Mouse (Mus musculus) small intestine, adult 10 weeks (tissue): ENCODE measurements around the gene Zfp651. TPM values are rescaled to one million over a fixed set of nuclear protein-coding genes. Genes with fewer than 3 reads are reported as not detected.

Experiments
- polyA plus RNA-seq: library from polyadenylated mRNA; stranded (reverse); fragments of 350-450 nt; fragmentation: Illumina TruSeq; extraction: RNeasy Lipid Tissue Mini Kit (QIAGEN cat#74804); gene quantifications from one replicate; pipeline ENCODE4 v1.2.3, GENCODE M21; 2014; ENCODE audit warnings: low replicate concordance

Gene Zfp651
- polyA plus RNA-seq, result 0.11 TPM

GRCm38 (mm10) chr9:121759091-121760081, at the start of gene Zfp651:
Gene Zfp651 (plus strand): TSS chr9:121759330.

DNA sequence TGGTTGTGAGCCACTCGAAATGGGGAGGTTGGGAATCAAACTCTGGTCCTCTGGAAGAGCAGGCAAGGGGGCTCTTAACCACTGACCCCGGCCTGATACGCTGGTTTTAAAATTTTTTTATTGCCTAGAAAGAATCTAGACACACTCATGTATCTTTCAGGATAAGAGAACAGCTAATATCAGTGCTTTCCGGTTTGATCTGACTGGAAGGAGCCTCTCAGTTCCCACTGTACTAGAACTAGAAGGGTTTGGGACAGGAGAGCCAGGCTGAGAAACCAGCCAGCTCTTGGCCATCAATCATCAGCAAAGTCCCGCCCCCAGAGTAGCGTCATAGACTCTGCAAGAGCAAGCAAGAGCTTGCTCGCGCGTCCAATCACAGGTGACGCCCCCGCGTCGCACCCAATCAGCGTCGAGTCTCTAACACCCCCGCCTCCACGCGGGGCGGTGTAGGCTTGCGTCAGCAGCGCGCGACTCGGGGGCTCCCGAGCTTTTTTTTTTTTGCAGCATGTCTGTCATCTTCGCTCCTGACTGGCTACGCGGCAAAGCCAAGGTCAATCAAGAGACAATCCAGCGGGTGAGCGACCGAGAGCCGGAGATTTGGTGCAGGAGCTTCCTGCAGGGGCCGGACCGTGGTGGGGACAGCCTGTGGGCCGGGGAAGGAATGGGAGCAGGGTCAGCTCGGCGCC, 49.1 kb upstream of the Zfp651 start, which contains the start of gene Ss18l2:
Gene Ss18l2 (plus strand): TSS at position 432 of the 686 bp plus-strand sequence.

DNA sequence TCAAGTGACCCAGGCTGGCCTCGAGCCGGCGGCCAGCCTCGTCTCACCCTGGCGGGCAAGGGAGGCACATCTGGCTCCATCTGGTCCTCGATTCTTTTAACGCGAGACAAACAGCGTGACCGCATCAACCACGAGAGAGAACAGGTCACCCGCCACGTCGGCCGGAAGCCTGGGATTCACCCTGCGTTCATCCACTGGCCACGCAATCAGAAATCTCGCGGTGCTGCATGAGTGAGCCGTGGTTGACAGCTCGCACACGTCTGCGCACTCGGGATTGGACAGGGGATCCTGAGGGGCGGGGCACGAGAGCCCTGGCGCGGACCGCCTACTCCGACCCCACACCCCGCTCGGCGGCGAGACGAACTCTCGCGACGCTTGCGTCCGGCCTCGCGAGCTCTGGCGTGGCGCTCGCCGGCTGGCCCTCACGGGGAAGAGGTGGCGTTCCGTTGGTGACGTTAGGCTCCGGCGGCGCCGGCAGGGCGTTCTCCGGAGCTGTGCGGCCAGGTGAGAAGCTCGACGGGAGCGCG, 40.3 kb upstream of the Zfp651 start, which contains the start of gene Nktr:
Gene Nktr (plus strand): TSS at position 378 of the 527 bp plus-strand sequence.

DNA sequence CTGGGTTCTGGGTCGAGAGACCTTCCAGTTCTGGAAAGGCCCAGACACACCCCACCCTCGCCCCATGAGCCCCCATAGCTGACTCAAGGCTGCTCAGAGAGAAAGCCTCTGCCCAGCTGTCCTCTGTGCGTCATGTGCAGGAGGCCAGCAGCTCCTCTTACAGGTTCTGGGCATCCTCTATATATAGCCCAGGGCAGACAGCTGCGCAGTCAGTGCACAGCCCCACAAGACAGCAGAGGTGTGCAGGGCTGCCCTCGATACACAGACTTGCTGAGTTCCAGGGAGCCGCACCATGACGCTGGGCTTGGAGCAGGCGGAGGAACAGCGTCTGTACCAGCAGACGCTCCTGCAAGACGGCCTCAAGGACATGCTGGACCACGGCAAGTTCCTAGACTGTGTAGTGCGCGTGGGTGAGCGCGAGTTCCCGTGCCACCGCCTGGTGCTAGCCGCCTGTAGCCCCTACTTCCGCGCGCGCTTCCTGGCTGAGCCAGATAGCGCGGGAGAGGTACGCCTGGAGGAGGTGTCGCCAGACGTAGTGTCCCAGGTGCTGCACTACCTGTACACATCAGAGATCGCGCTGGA, 18.4 kb downstream of the Zfp651 start, which contains the start of gene Klhl40:
Gene Klhl40 (plus strand): TSS at position 124 of the 582 bp plus-strand sequence.

GRCm38 (mm10) chr9:121791757-121792521, 32.8 kb downstream of the Zfp651 start, which contains the start of gene Hhatl:
Gene Hhatl (minus strand): TSS chr9:121792507.

Other genes with a start within 250 kb of the Zfp651 start
- not detected for gene Lyzl4, start 117.2 kb upstream of the Zfp651 start, polyA plus RNA-seq
- 25.4 TPM for gene Vipr1, start 116.6 kb upstream of the Zfp651 start, polyA plus RNA-seq
- gene Sec22c, start 53.8 kb upstream of the Zfp651 start, polyA plus RNA-seq, result 42.7 TPM
- 47.5 TPM for gene Ss18l2, start 49.0 kb upstream of the Zfp651 start, polyA plus RNA-seq
- 212 TPM for gene Nktr, start 40.2 kb upstream of the Zfp651 start, polyA plus RNA-seq
- gene Klhl40, start 18.3 kb downstream of the Zfp651 start, polyA plus RNA-seq, result not detected
- not detected for gene Hhatl, start 33.2 kb downstream of the Zfp651 start, polyA plus RNA-seq
- not detected for gene Ccdc13, start 80.1 kb downstream of the Zfp651 start, polyA plus RNA-seq
- gene Higd1a, start 99.0 kb downstream of the Zfp651 start, polyA plus RNA-seq, result 57.2 TPM
- gene Ackr2, start 139.0 kb downstream of the Zfp651 start, polyA plus RNA-seq, result 0.41 TPM
- not detected for gene Cyp8b1, start 157.0 kb downstream of the Zfp651 start, polyA plus RNA-seq
- 0.11 TPM for gene Fam198a, start 191.7 kb downstream of the Zfp651 start, polyA plus RNA-seq
- not detected for gene Pomgnt2, start 237.8 kb downstream of the Zfp651 start, polyA plus RNA-seq